Mouse (Mus musculus) CD8-positive naive resting alpha-beta T cell, adult 57 days (primary cell): ENCODE data around the gene Shroom3. TPM values are rescaled to one million over a fixed set of nuclear protein-coding genes. Genes with fewer than 3 reads are reported as not detected.

Experiments
- total RNA-seq: library from RNA; stranded (reverse); gene quantifications from one replicate; pipeline ENCODE4 v1.2.4, GENCODE M21; 2023

Shroom3 gene
- total RNA-seq = not detected

DNA sequence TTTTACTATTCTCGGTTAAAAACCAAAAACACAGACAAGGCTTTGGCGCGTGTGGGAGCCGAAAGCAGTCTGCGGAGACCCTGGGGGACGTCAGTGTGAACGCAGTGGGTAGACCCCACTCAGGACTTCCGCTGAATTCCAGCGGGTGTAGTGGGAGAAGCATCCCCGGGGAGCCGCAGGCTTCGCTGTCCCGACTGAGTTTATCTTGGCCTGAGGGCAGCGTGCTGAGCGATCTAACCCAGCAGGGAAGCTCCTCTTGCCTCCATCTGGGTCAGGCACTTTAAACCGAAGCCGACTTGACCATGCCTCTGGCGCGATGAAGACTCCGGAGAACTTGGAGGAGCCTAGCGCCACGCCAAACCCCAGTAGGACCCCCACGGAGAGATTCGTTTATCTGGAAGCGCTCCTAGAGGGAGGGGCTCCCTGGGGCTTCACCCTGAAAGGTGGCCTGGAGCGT lies at the start of gene Shroom3:
Gene Shroom3, plus strand, starts transcription at position 85 of the 457 bp plus-strand sequence.

DNA sequence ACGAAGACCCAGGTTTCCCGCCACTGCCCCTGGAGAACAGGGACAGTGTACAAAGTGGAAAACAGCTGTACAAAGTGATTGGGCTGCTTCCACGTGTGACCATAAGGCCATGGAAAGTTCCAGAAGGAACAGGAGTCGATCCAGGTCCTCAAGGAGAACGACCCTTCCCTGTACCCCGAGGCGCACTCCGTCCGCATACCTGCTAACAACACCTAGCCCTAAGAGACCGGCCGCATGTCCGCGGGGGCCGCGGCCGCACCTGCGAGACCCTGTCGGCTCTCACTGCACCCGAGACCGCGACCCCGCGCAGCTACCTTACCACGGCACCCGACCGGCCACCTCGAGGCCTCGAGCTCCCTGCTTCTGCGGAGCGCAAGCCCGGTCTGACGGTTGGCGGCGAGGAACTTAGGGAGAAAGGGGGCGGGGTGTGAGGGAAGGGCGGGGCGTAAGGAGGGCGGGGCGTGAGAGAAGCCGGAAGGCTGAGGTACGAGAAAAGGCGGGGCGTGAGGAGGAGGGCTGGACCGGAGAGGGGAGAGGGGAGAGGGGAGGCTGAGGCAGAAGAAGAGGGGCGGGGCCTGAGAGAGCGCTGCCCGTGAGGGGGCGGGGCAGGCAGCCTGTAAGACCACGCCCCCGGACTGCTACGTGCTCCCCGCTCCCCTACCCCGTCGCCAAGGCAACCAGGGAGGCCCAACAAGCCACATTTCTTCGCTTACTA lies 8.2 kb upstream of the Shroom3 start, which contains the start of gene Ccdc158:
Gene Ccdc158, minus strand, starts transcription at position 413 of the 715 bp plus-strand sequence.

Other genes starting within 250 kb of the Shroom3 start
- gene Nup54, start 248.2 kb upstream of the Shroom3 start, total RNA-seq = 49.2 TPM
- gene Scarb2, start 176.6 kb upstream of the Shroom3 start, total RNA-seq = 35.9 TPM
- not detected for gene Fam47e, start 128.4 kb upstream of the Shroom3 start, total RNA-seq
- gene Stbd1, start 80.4 kb upstream of the Shroom3 start, total RNA-seq = not detected
- not detected for gene Ccdc158, start 8.2 kb upstream of the Shroom3 start, total RNA-seq